Mouse (Mus musculus) forebrain, embryonic 12.5 days (tissue): Measurements from ENCODE around the gene Letm1. TPM values are rescaled to one million over a fixed set of nuclear protein-coding genes. Genes with fewer than 3 reads are reported as not detected.
A peak's percentile ranks its signal among the peaks of the same experiment; 100 is the strongest.

Source experiments
- ATAC-seq: fragments of 200-750 bp; cut with Nextera tagmentation; 2 replicates; pipeline ENCODE4 v1.8.0; 2017; ENCODE audit warnings: moderate TSS enrichment; ENCODE audit not compliant: low FRiP score
- H3K27ac ChIP-seq: fragments of 300-500 bp; sonication (generic); 2 replicates; pipeline ENCODE4 v1.5.1; 2016; ENCODE audit warnings: mild to moderate bottlenecking
- H3K27me3 ChIP-seq: fragments of 300-500 bp; sonication (generic); 2 replicates; pipeline ENCODE4 v1.6.1; 2016; ENCODE audit warnings: mild to moderate bottlenecking
- H3K36me3 ChIP-seq: fragments of 300-500 bp; sonication (generic); replicated peaks from 2 replicates; pipeline ENCODE4 v1.6.1; 2016; ENCODE audit warnings: mild to moderate bottlenecking
- H3K4me1 ChIP-seq: fragments of 300-500 bp; sonication (generic); 2 replicates; pipeline ENCODE4 v1.6.1; 2016
- H3K4me2 ChIP-seq: fragments of 300-500 bp; sonication (generic); 2 replicates; pipeline ENCODE4 v1.6.1; 2016; ENCODE audit warnings: mild to moderate bottlenecking, moderate library complexity
- H3K4me3 ChIP-seq: fragments of 300-500 bp; sonication (generic); replicated peaks from 2 replicates; pipeline ENCODE4 v1.5.1; 2016; ENCODE audit warnings: mild to moderate bottlenecking
- H3K9ac ChIP-seq: fragments of 300-500 bp; sonication (generic); 2 replicates; pipeline ENCODE4 v1.6.1; 2016; ENCODE audit warnings: mild to moderate bottlenecking
- H3K9me3 ChIP-seq: fragments of 300-500 bp; sonication (generic); 2 replicates; pipeline ENCODE4 v1.6.1; 2016
- WGBS: fragments of 180-500 bp; shearing (Covaris S2); methylation state at CpG from one replicate; pipeline ENCODE4 v1.1.7; 2016; 5-methylcytosine and 5-hydroxymethylcytosine counted together
- polyA plus RNA-seq: library from polyadenylated mRNA; unstranded; fragments of >200 nt; fragmentation: Nextera tagmentation; extraction: Ambion mirVana; gene quantifications from 2 replicates; pipeline ENCODE4 v1.2.1, GENCODE M21; 2016

Letm1 gene
- polyA plus RNA-seq, 1 experiment from 2014 or later, result 58.5 TPM

DNA sequence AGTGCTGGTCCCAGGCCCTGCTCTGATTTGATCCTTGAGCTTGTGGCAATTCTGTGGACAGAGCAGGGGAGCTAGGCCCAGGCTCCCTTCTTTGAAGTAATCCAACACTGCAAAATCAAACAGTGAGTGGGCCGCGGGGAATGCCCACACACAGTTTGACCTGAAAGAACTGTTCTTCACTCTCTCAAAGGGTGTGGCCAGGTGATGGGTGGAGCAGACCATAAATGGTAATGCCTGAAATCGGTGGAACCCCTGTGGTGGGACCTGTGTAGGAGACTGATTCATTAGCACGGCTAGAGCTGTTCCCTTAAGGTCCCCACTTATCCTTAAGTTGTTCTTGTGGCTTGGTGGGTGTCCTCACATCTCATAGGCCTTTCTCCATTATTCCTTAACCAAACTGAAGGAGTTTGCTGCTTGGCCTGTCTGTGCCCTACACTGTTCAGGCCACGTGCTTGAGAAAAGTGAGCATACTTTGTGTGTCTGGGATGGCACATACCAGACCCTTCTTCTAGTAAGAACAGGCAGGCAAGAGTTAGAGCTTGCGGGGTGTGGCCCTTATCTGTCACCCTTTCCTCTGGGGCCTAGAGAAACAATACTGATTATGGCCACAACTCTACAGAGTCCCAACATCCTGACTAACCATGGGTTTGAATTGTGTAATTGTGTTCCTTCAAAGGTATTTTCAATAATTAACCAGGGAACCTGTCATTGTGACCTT lies 33.5 kb upstream of the Letm1 start:
- H3K4me2 ChIP-seq, result no peak overlapping the region
- no peak for ATAC-seq
- no peaks in the 10 kb centered on the region for H3K36me3 ChIP-seq
- peaks cover 19% of the 10 kb centered on the region for H3K4me1 ChIP-seq
- no peaks in the 10 kb centered on the region for H3K27me3 ChIP-seq
- no peak overlapping the region for H3K4me3 ChIP-seq
- H3K9me3 ChIP-seq, result no peaks in the 10 kb centered on the region
- H3K27ac ChIP-seq, result no peak overlapping the region
- no peak overlapping the region for H3K9ac ChIP-seq
- 89% methylated on average over 6 of the region's 6 CpGs for WGBS

DNA sequence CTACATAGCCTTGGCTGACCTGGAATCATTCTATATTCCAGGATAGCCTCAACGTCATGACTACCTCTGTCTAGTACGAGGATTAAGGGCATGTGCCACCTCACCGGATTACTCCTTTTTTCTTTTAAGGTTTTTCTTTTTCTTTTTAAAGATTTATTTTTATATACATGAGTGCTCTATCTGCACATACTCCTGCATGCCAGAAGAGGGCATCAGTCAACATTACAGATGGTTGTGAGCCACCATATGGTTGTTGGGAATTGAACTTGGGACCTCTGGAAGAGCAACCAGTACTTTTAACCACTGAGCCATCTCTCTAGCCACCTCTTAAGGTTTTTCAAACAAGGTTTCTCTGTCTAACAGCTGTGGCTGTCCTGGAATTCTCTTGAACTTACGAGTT lies 28.9 kb upstream of the Letm1 start:
- H3K4me2 ChIP-seq, result no peak overlapping the region
- no peak overlapping the region for H3K4me3 ChIP-seq
- no peak for ATAC-seq
- H3K36me3 ChIP-seq, result no peaks in the 10 kb centered on the region
- no peaks in the 10 kb centered on the region for H3K27me3 ChIP-seq
- H3K9ac ChIP-seq, result no peak overlapping the region
- no peaks in the 10 kb centered on the region for H3K4me1 ChIP-seq
- WGBS, result 86% methylated on average over 4 of the region's 4 CpGs
- no peak overlapping the region for H3K27ac ChIP-seq
- no peaks in the 10 kb centered on the region for H3K9me3 ChIP-seq

DNA sequence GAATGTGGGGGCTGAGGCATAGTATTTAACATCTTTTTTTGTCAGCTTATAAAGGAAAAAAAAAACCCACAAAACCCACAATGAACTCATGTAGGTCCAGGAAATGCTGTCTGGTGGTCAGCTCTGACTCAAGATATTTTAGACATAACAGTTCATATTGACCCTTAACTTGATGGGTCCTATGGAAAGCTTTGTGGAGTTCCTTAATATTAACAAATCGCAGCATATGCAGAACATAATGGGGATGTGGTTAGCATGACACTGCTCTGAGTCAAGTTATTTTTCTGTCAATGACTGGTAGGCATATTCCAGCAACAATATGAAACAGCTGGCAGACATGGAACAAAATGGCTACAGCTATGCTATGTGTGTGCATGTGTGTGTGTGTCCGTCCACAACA lies 20.7 kb upstream of the Letm1 start:
- Histone ChIP-seq H3K4me2 (no peak overlapping the region), H3K27me3 (no peaks in the 10 kb centered on the region), H3K27ac (no peak overlapping the region), H3K36me3 (no peaks in the 10 kb centered on the region), H3K4me3 (no peak overlapping the region), H3K9ac (no peak overlapping the region), H3K4me1 (no peaks in the 10 kb centered on the region), H3K9me3 (peaks cover 15% of the 10 kb centered on the region)
- no peak for ATAC-seq
- WGBS, result 80% methylated on average over 2 of the region's 2 CpGs

DNA sequence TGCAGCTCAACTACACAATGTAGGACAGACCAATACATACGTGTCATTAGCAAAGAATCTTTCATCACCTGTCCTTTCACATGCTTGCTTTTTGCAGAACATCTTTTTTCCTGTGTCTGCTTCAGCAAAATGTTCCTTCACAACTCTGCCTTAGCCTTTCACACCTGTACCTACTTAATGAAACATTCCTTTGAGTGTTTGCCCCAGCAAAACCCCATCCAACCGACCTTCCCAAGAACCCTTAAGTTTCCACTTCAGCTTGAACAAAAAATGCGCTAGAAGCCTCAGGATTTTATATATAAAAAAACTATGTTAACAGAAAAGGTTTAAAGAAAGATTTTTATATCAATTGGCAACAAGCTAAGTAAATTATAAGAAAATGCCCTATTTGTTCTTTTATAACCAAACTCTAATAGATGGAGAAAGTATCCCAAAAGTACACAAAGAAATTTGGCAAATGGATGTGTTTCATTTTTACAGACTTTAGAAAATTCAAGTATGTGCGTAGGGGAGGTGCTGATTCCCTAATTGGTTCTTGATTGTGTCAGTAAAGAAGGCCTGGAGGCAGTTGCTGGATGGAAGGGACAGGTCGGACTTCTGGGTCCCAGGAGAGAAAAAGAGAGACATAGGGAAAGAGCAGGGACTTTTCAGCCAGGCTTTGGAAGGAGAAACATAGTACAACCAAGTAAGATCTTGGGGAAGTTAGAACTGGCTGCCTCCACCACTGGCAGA lies 9.5 kb upstream of the Letm1 start:
- H3K4me2 ChIP-seq, result no peak overlapping the region
- H3K27ac ChIP-seq, result no peak overlapping the region
- H3K9me3 ChIP-seq, result 0 out of 2 replicates have a peak, but pooled peaks cover 2% of the 10 kb centered on the region
- ATAC-seq, result no peak
- no peaks in the 10 kb centered on the region for H3K4me1 ChIP-seq
- H3K9ac ChIP-seq, result no peak overlapping the region
- no peaks in the 10 kb centered on the region for H3K27me3 ChIP-seq
- WGBS, result 77% methylated on average over 5 of the region's 5 CpGs
- H3K4me3 ChIP-seq, result no peak overlapping the region
- H3K36me3 ChIP-seq, result no peaks in the 10 kb centered on the region

DNA sequence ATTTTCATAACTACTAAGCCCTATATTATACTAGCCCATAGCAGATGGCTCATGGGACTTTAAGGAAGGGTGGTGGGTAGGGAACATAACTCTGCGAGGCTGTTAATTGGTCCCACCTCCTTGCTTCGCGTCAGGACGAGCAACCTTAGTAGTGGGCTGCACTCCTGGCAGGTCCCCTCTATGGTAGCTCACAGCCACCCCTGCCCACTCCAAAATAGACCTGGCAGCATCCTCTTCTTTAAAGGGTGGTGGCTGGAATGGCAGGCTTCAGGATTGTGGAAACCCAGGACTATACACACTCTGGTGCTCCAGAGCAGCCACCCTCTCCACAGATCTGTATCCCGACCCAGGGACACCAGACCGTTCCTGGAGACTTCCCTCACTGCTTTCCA lies 378 bp upstream of the Letm1 start:
- no peaks in the 10 kb centered on the region for H3K27me3 ChIP-seq
- H3K9me3 ChIP-seq, result no peaks in the 10 kb centered on the region
- peaks cover 23% of the 10 kb centered on the region for H3K4me1 ChIP-seq
- no peaks in the 10 kb centered on the region for H3K36me3 ChIP-seq
- WGBS, result 8% methylated on average over 6 of the region's 6 CpGs
- peak; percentile 84 for ATAC-seq
- H3K4me3 ChIP-seq, result peak overlapping the region; percentile 86
- H3K4me2 ChIP-seq, result peak overlapping the region; percentile 91
- peak overlapping the region; percentile 46; the same call in 1 of the 2 replicates for H3K27ac ChIP-seq
- peak overlapping the region; percentile 78 for H3K9ac ChIP-seq

DNA sequence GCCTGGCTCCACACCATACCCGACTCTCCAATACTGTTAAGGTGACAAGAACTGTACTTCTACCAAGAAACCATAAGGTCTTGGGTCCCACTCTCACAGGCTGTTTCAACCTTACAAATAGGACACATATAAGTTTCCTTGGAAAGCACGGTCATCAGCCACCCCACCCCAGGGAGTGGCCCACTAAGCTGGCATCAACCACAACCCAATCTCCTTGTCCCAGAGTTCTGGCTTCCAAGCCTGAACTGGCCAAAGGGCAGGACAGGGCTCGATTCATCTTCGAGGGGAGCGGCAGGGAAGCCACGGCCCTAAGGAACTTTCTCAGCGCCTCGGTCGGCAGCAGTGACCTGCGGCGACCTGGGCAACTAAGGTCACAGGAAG lies 663 bp downstream of the Letm1 start:
- Histone ChIP-seq H3K4me3 (peak overlapping the region; percentile 86), H3K9me3 (no peaks in the 10 kb centered on the region), H3K36me3 (peaks cover 10% of the 10 kb centered on the region), H3K4me2 (peak overlapping the region; percentile 91), H3K9ac (peak overlapping the region; percentile 78), H3K4me1 (peaks cover 23% of the 10 kb centered on the region), H3K27me3 (no peaks in the 10 kb centered on the region), H3K27ac (peak overlapping the region; percentile 91)
- 6% methylated on average over 11 of the region's 11 CpGs for WGBS
- ATAC-seq, result peak; percentile 7

DNA sequence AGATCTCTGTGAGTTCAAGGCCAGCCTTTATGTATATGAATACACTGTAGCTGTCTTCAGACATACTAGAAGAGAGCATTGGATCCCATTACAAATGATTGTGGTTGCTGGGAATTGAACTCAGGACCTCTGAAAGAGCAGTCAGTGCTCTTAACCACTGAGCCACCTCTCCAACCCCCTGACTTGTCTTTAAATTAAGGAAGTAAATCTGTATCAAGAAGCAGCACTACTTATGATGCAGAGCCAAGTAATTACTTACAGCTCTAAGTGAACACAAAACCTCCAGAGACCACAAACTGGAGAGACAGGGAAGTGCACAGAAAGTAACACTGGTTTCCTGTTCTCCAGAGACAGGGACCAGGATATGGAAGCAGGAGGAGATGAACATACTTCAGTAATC lies 5.4 kb downstream of the Letm1 start:
- Histone ChIP-seq H3K4me2 (no peak overlapping the region), H3K4me3 (no peak overlapping the region), H3K27ac (no peak overlapping the region), H3K36me3 (peaks cover 23% of the 10 kb centered on the region), H3K9me3 (no peaks in the 10 kb centered on the region), H3K27me3 (no peaks in the 10 kb centered on the region), H3K9ac (no peak overlapping the region), H3K4me1 (peaks cover 16% of the 10 kb centered on the region)
- no peak for ATAC-seq

DNA sequence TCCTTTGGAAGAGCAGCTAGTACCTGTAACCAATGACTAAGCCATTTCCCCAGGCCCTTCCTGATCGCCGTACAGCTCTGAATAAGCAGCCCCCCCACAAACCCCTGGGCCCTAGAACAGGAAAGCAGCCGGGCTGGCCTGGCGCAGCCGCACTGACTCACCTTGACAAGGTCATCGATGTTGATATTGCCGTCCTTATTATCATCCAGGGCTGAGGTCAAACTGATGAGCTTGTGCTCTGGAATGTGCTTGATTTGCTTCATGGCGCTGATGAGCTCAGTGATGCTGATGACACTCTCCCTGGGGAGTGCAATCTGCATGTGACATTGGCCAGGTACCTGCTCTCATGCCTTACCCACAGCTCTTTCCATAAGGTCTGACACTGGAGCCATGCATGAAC lies 39.1 kb downstream of the Letm1 start:
- Histone ChIP-seq H3K27me3 (no peaks in the 10 kb centered on the region), H3K4me3 (no peak overlapping the region), H3K27ac (no peak overlapping the region), H3K4me2 (no peak overlapping the region), H3K4me1 (no peaks in the 10 kb centered on the region), H3K9me3 (no peaks in the 10 kb centered on the region), H3K36me3 (peaks cover 90% of the 10 kb centered on the region), H3K9ac (no peak overlapping the region)
- 94% methylated on average over 8 of the region's 8 CpGs for WGBS
- ATAC-seq, result no peak

DNA sequence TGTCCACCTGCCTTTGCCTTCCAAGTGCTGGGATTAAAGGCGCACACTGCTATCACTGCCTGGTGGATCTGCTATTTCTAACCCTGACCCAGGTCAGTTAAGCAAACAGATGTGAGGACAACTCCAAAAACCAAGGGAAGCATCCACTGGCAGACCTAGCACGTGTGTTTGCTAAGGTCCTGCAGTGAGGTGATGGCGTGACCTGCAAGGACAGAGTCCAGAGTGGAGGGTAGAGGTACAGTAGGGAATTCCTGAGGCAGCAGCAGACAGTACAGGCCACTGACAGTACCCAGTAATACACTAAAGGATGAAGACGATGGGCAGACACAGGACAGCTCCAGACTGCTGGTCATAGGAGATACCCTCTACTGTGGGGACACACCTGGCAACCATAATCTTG lies 42.1 kb downstream of the Letm1 start:
- no peak overlapping the region for H3K4me3 ChIP-seq
- 89% methylated on average over 4 of the region's 4 CpGs for WGBS
- H3K4me1 ChIP-seq, result no peaks in the 10 kb centered on the region
- H3K9ac ChIP-seq, result no peak overlapping the region
- H3K27me3 ChIP-seq, result no peaks in the 10 kb centered on the region
- H3K9me3 ChIP-seq, result no peaks in the 10 kb centered on the region
- no peak overlapping the region for H3K4me2 ChIP-seq
- no peak overlapping the region for H3K27ac ChIP-seq
- H3K36me3 ChIP-seq, result peaks cover 75% of the 10 kb centered on the region
- no peak for ATAC-seq

DNA sequence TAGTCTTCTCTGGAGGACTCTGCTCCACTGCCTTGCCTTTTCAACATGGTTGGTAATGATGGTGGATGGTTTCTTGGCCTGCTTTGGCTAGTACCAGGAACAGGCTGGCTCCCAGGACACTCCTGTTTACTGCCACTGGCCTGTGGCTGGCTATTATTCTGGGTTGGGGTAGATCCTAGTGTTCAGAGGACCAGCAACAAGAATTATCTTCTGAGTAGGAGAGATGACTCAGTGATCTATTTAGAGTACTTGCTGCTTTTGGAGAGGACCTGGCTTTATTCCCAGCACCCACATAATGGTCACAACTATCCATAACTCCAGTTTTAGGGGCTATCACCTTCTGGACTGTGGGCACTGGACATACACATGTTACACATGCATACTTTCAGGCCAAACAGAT lies 44.3 kb downstream of the Letm1 start:
- no peaks in the 10 kb centered on the region for H3K27me3 ChIP-seq
- no peak overlapping the region for H3K4me3 ChIP-seq
- H3K4me2 ChIP-seq, result no peak overlapping the region
- no peaks in the 10 kb centered on the region for H3K4me1 ChIP-seq
- H3K9me3 ChIP-seq, result no peaks in the 10 kb centered on the region
- no peak overlapping the region for H3K9ac ChIP-seq
- peaks cover 75% of the 10 kb centered on the region for H3K36me3 ChIP-seq
- ATAC-seq, result 0 out of 2 replicates have a peak, but pooled peaks have one; percentile 42
- H3K27ac ChIP-seq, result 0 out of 2 replicates have a peak overlapping the region, but pooled peaks have one; percentile 8

DNA sequence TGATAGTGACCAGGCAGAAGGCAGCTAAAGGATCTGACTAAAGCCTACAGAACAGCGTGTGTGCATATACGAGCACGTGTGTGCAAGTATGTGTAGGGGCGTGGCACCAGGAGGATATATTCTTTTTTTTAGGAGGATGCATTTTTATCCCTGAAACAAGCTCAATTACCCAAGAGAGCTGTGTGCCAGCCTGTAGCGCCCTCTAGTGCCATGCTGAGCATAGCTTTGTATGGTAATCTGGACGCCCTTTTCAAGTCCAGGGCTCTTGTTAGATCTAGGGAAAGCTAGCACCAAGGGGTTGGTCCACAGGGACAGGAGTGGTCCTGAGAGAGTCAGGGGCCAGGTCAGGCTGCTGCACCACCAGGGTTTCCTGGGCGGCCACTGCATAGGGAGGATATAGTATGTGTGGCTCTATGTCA lies 44.7 kb downstream of the Letm1 start:
- no peak overlapping the region for H3K9ac ChIP-seq
- no peaks in the 10 kb centered on the region for H3K9me3 ChIP-seq
- no peaks in the 10 kb centered on the region for H3K27me3 ChIP-seq
- no peak overlapping the region for H3K4me3 ChIP-seq
- peaks cover 75% of the 10 kb centered on the region for H3K36me3 ChIP-seq
- 0 out of 2 replicates have a peak, but pooled peaks have one; percentile 42 for ATAC-seq
- H3K4me2 ChIP-seq, result no peak overlapping the region
- H3K27ac ChIP-seq, result no peak overlapping the region
- H3K4me1 ChIP-seq, result no peaks in the 10 kb centered on the region
- WGBS, result 21% methylated on average over 7 of the region's 7 CpGs

DNA sequence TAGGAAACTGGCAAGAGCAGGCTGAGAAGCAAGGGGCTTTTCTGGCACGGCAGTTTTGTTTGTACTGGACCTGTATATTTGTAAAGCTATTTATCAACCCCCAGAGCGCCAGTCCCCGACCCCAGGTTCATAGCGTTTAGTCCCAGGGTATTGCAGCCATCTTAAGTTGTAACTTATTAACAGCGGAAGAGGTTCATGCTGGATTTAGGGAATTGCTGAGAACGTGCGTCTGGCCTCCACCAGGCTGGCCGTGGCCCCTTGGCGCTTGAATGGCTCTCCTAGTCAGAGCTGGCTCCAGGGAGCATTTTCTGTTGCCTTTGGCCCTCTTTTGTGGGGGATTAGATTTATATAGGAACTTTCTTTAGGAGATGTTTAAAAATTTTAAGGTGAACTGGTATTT lies 46.4 kb downstream of the Letm1 start:
- Histone ChIP-seq H3K27me3 (no peaks in the 10 kb centered on the region; the same call in 1 of the 2 replicates), H3K4me3 (no peak overlapping the region), H3K9me3 (no peaks in the 10 kb centered on the region), H3K4me2 (no peak overlapping the region), H3K9ac (no peak overlapping the region), H3K4me1 (no peaks in the 10 kb centered on the region), H3K27ac (no peak overlapping the region), H3K36me3 (peaks cover 77% of the 10 kb centered on the region)
- no peak for ATAC-seq
- WGBS, result 81% methylated on average over 9 of the region's 9 CpGs
